Mouse (Mus musculus) gonadal fat pad, adult 2 months (tissue): Measurements from ENCODE around the gene Gm42957. TPM values are rescaled to one million over a fixed set of nuclear protein-coding genes. Genes with fewer than 3 reads are reported as not detected.

ENCODE experiments used
- polyA plus RNA-seq: library from polyadenylated mRNA; depleted of rRNA; stranded (reverse); fragments of >200 nt; gene quantifications from 2 replicates; pipeline ENCODE4 v1.2.3, GENCODE M21; 2012; rRNA removed

Gm42957 gene
- polyA plus RNA-seq, 1 experiment, result 0.09 TPM

Other genes starting within 250 kb of the Gm42957 start
- not detected in 2 replicates for gene BC107364, start 183.2 kb upstream of the Gm42957 start, polyA plus RNA-seq
- gene Hfe2, start 110.3 kb upstream of the Gm42957 start, polyA plus RNA-seq, result 0.16 and 0.55 TPM in 2 replicates
- gene Txnip, start 77.5 kb upstream of the Gm42957 start, polyA plus RNA-seq, result 664 and 966 TPM in 2 replicates
- 0.39 TPM in 1 of 2 replicates, not detected in the other for gene Gm16253, start 58.5 kb upstream of the Gm42957 start, polyA plus RNA-seq
- 12.6 and 13.7 TPM in 2 replicates for gene Polr3gl, start 41.3 kb upstream of the Gm42957 start, polyA plus RNA-seq
- gene Ankrd34a, start 38.8 kb upstream of the Gm42957 start, polyA plus RNA-seq, result 0.34 and 0.37 TPM in 2 replicates
- gene Lix1l, start 34.3 kb upstream of the Gm42957 start, polyA plus RNA-seq, result 20.6 and 21.5 TPM in 2 replicates
- gene Rbm8a, start 5.5 kb upstream of the Gm42957 start, polyA plus RNA-seq, result 6.5 and 12.6 TPM in 2 replicates
- gene Pex11b, start 98 bp upstream of the Gm42957 start, polyA plus RNA-seq, result 55.1 and 57.9 TPM in 2 replicates
- 2.1 and 2.5 TPM in 2 replicates for gene Itga10, start 10.1 kb downstream of the Gm42957 start, polyA plus RNA-seq
- gene Ankrd35, start 34.7 kb downstream of the Gm42957 start, polyA plus RNA-seq, result 1.8 and 2.2 TPM in 2 replicates
- 23.4 and 29.1 TPM in 2 replicates for gene Pias3, start 60.9 kb downstream of the Gm42957 start, polyA plus RNA-seq
- gene Nudt17, start 73.1 kb downstream of the Gm42957 start, polyA plus RNA-seq, result 0.72 and 1.3 TPM in 2 replicates
- 28.4 and 29.9 TPM in 2 replicates for gene Polr3c, start 92.2 kb downstream of the Gm42957 start, polyA plus RNA-seq
- 21.4 and 26.2 TPM in 2 replicates for gene Rnf115, start 92.2 kb downstream of the Gm42957 start, polyA plus RNA-seq
- 49.3 and 91.8 TPM in 2 replicates for gene Pdzk1, start 193.8 kb downstream of the Gm42957 start, polyA plus RNA-seq
- gene Cd160, start 193.9 kb downstream of the Gm42957 start, polyA plus RNA-seq, result 0.53 and 0.82 TPM in 2 replicates